Mouse (Mus musculus) intestine, postnatal 0 days (tissue): ENCODE data around the gene Tgif2. TPM values are rescaled to one million over a fixed set of nuclear protein-coding genes. Genes with fewer than 3 reads are reported as not detected.
"Not testable (repeated sequence)": the region's sequence is repeated elsewhere in the genome, so short reads cannot be mapped to it uniquely, and the experiment has no call there.

Experiments used
- ATAC-seq: fragments of 200-750 bp; cut with Nextera tagmentation; 2 replicates; pipeline ENCODE4 v1.8.0; 2017; ENCODE audit warnings: mild to moderate bottlenecking, moderate TSS enrichment, moderate library complexity
- H3K27ac ChIP-seq: fragments of 300-500 bp; sonication (generic); 2 replicates; pipeline ENCODE4 v1.5.1; 2014; ENCODE audit warnings: mild to moderate bottlenecking, low read depth, low read length, moderate library complexity
- H3K27me3 ChIP-seq: fragments of 300-500 bp; sonication (generic); replicated peaks from 2 replicates; pipeline ENCODE4 v1.6.1; 2014; ENCODE audit warnings: low read length, mixed read lengths; ENCODE audit not compliant: control insufficient read depth, insufficient read depth
- H3K36me3 ChIP-seq: fragments of 300-500 bp; sonication (generic); 2 replicates; pipeline ENCODE4 v1.6.1; 2014; ENCODE audit warnings: mild to moderate bottlenecking, moderate library complexity; ENCODE audit not compliant: control insufficient read depth, insufficient read depth
- H3K4me1 ChIP-seq: fragments of 300-500 bp; sonication (generic); replicated peaks from 2 replicates; pipeline ENCODE4 v1.6.1; 2014; ENCODE audit warnings: antibody characterized with exemption, low read length, mixed read lengths; ENCODE audit not compliant: control insufficient read depth, insufficient read depth
- H3K4me2 ChIP-seq: fragments of 300-500 bp; sonication (generic); replicated peaks from 2 replicates; pipeline ENCODE4 v1.6.1; 2014; ENCODE audit warnings: low read depth, mild to moderate bottlenecking, moderate library complexity
- H3K4me3 ChIP-seq: fragments of 300-500 bp; sonication (generic); 2 replicates; pipeline ENCODE4 v1.5.1; 2014; ENCODE audit warnings: low read depth, low read length
- H3K9ac ChIP-seq: fragments of 300-500 bp; sonication (generic); 2 replicates; pipeline ENCODE4 v1.6.1; 2014; ENCODE audit warnings: mild to moderate bottlenecking, low read depth, low read length
- H3K9me3 ChIP-seq: fragments of 300-500 bp; sonication (generic); 2 replicates; pipeline ENCODE4 v1.6.1; 2016; ENCODE audit warnings: mixed run types; ENCODE audit not compliant: control insufficient read depth
- CTCF ChIP-seq: sonication (generic); IDR thresholded peaks from 2 replicates; pipeline ENCODE4 v1.5.1; 2016; ENCODE audit warnings: low read depth, mild to moderate bottlenecking, control low read depth, antibody characterized with exemption, moderate library complexity
- WGBS: fragments of 180-500 bp; shearing (Covaris S2); extraction: QIAGEN DNeasy Blood & Tissue Kit; methylation state at CpG from one replicate; pipeline ENCODE4 v1.1.7; 2014; 5-methylcytosine and 5-hydroxymethylcytosine counted together
- polyA plus RNA-seq: library from polyadenylated mRNA; unstranded; fragments of >200 nt; fragmentation: Nextera tagmentation; extraction: Ambion mirVana; gene quantifications from 2 replicates; pipeline ENCODE4 v1.2.1, GENCODE M21; 2015

The Tgif2 gene
- polyA plus RNA-seq, 1 experiment from 2014 or later, result 7.0 TPM

- 81% methylated on average over 9 of the region's 9 CpGs for WGBS
- Histone ChIP-seq H3K36me3 (no peaks in the 10 kb centered on the region), H3K4me3 (no peak overlapping the region), H3K4me1 (no peaks in the 10 kb centered on the region), H3K9ac (no peak overlapping the region), H3K27me3 (no peaks in the 10 kb centered on the region), H3K9me3 (no peaks in the 10 kb centered on the region), H3K27ac (no peak overlapping the region), H3K4me2 (no peak overlapping the region)
- ATAC-seq, result no peak
- TF ChIP-seq CTCF, result no peak
Observed at GRCm38 (mm10) chr2:156897034-156897433, 57.2 kb downstream of the Tgif2 start.

GRCm38 (mm10) chr2:156898374-156898773 lies 58.6 kb downstream of the Tgif2 start:
- H3K9me3 ChIP-seq, result no peaks in the 10 kb centered on the region
- H3K27me3 ChIP-seq, result no peaks in the 10 kb centered on the region
- no peak overlapping the region for H3K4me3 ChIP-seq
- H3K27ac ChIP-seq, result no peak overlapping the region
- no peak overlapping the region for H3K4me2 ChIP-seq
- H3K36me3 ChIP-seq, result no peaks in the 10 kb centered on the region
- no peak for TF ChIP-seq CTCF
- ATAC-seq, result no peak
- H3K4me1 ChIP-seq, result no peaks in the 10 kb centered on the region
- 62% methylated on average over 4 of the region's 4 CpGs for WGBS
- H3K9ac ChIP-seq, result no peak overlapping the region

- no peak overlapping the region for H3K9ac ChIP-seq
- no peaks in the 10 kb centered on the region for H3K9me3 ChIP-seq
- no peak overlapping the region for H3K4me3 ChIP-seq
- H3K4me2 ChIP-seq, result no peak overlapping the region
- TF ChIP-seq CTCF, result no peak
- no peak for ATAC-seq
- H3K27ac ChIP-seq, result no peak overlapping the region
- no peaks in the 10 kb centered on the region for H3K27me3 ChIP-seq
- H3K36me3 ChIP-seq, result no peaks in the 10 kb centered on the region
- no peaks in the 10 kb centered on the region for H3K4me1 ChIP-seq
- 61% methylated on average over 4 of the region's 4 CpGs for WGBS
Observed at GRCm38 (mm10) chr2:156899184-156899583, 59.4 kb downstream of the Tgif2 start.

- Histone ChIP-seq H3K36me3 (no peaks in the 10 kb centered on the region), H3K4me3 (no peak overlapping the region), H3K4me1 (no peaks in the 10 kb centered on the region), H3K27me3 (no peaks in the 10 kb centered on the region), H3K9ac (no peak overlapping the region), H3K4me2 (no peak overlapping the region), H3K9me3 (no peaks in the 10 kb centered on the region), H3K27ac (no peak overlapping the region)
- 69% methylated on average over 2 of the region's 2 CpGs for WGBS
- no peak for TF ChIP-seq CTCF
- no peak for ATAC-seq
Observed at GRCm38 (mm10) chr2:156901344-156901743, 61.5 kb downstream of the Tgif2 start.

- no peak for ATAC-seq
- no peaks in the 10 kb centered on the region for H3K4me1 ChIP-seq
- H3K27me3 ChIP-seq, result no peaks in the 10 kb centered on the region
- 67% methylated on average over 6 of the region's 6 CpGs for WGBS
- no peak overlapping the region for H3K27ac ChIP-seq
- no peaks in the 10 kb centered on the region for H3K9me3 ChIP-seq
- TF ChIP-seq CTCF, result no peak
- no peak overlapping the region for H3K4me2 ChIP-seq
- H3K4me3 ChIP-seq, result no peak overlapping the region
- H3K36me3 ChIP-seq, result no peaks in the 10 kb centered on the region
- H3K9ac ChIP-seq, result no peak overlapping the region
Observed at GRCm38 (mm10) chr2:156901883-156902282, 62.1 kb downstream of the Tgif2 start.

- 74% methylated on average over 4 of the region's 4 CpGs for WGBS
- ATAC-seq, H3K36me3 ChIP-seq: not testable (repeated sequence)
Observed at GRCm38 (mm10) chr2:156902411-156902810, 62.6 kb downstream of the Tgif2 start.

GRCm38 (mm10) chr2:156903367-156903766 lies 63.6 kb downstream of the Tgif2 start:
- Histone ChIP-seq H3K27ac (no peak overlapping the region), H3K4me2 (no peak overlapping the region), H3K9ac (no peak overlapping the region), H3K4me3 (no peak overlapping the region), H3K9me3 (no peaks in the 10 kb centered on the region), H3K4me1 (no peaks in the 10 kb centered on the region), H3K27me3 (no peaks in the 10 kb centered on the region), H3K36me3 (no peaks in the 10 kb centered on the region)
- 38% methylated on average over 2 of the region's 2 CpGs for WGBS
- no peak for ATAC-seq
- TF ChIP-seq CTCF, result peak; percentile 57

More at GRCm38 (mm10) chr2:156902411-156902810, 62.6 kb downstream of the Tgif2 start:
- H3K9ac ChIP-seq, H3K4me2 ChIP-seq, H3K27me3 ChIP-seq, H3K9me3 ChIP-seq, H3K4me1 ChIP-seq, H3K4me3 ChIP-seq, H3K27ac ChIP-seq: not testable (repeated sequence)

Other genes starting within 250 kb of the Tgif2 start
- gene Dlgap4, start 226.3 kb upstream of the Tgif2 start, polyA plus RNA-seq, result 37.5 and 43.1 TPM in 2 replicates
- gene Myl9, start 64.6 kb upstream of the Tgif2 start, polyA plus RNA-seq, result 1,325 and 1,382 TPM in 2 replicates
- gene 4930518I15Rik, start 17.9 kb downstream of the Tgif2 start, polyA plus RNA-seq, result 1.3 and 1.8 TPM in 2 replicates
- gene Rab5if, start 23.1 kb downstream of the Tgif2 start, polyA plus RNA-seq, result 272 and 279 TPM in 2 replicates
- gene Sla2, start 47.2 kb downstream of the Tgif2 start, polyA plus RNA-seq, result 0.29 and 0.40 TPM in 2 replicates
- gene Ndrg3, start 152.0 kb downstream of the Tgif2 start, polyA plus RNA-seq, result 25.1 and 25.3 TPM in 2 replicates
- gene Dsn1, start 167.1 kb downstream of the Tgif2 start, polyA plus RNA-seq, result 7.7 and 7.9 TPM in 2 replicates
- 0.90 TPM in 2 replicates for gene Soga1, start 239.2 kb downstream of the Tgif2 start, polyA plus RNA-seq
- not detected in 2 replicates for gene Tldc2, start 247.0 kb downstream of the Tgif2 start, polyA plus RNA-seq